Mouse (Mus musculus): ENCODE measurements around the gene Olfr849.

Olfr849 gene

GRCm38 (mm10) chr9:19439966-19440365 is at the start of gene Olfr849:
TSS of gene Olfr849 (plus strand) at chr9:19440266.
- in situ Hi-C loops (cut with MboI, MseI): no loop called here

- in situ Hi-C loops (cut with MboI, MseI): no loop called here
These were observed 38.1 kb downstream of the Olfr849 start, which contains the start of gene Olfr850 for GRCm38 (mm10) chr9:19478148-19478547. TSS of gene Olfr850 (minus strand) at chr9:19478248.

GRCm38 (mm10) chr9:19492995-19493394 is 52.9 kb downstream of the Olfr849 start, which contains the start of gene Olfr851:
TSS of gene Olfr851 (plus strand) at chr9:19493295.
- in situ Hi-C loops (cut with MboI, MseI): no loop called here
